Mouse (Mus musculus): ENCODE data around the gene Otx2. TPM values are rescaled to one million over a fixed set of nuclear protein-coding genes. Genes with fewer than 3 reads are reported as not detected.

The Otx2 gene
- total RNA-seq (2021), result not detected
- long read RNA-seq, experiment 1, result 0 reads
- long read RNA-seq, experiment 2, result 0 reads

DNA sequence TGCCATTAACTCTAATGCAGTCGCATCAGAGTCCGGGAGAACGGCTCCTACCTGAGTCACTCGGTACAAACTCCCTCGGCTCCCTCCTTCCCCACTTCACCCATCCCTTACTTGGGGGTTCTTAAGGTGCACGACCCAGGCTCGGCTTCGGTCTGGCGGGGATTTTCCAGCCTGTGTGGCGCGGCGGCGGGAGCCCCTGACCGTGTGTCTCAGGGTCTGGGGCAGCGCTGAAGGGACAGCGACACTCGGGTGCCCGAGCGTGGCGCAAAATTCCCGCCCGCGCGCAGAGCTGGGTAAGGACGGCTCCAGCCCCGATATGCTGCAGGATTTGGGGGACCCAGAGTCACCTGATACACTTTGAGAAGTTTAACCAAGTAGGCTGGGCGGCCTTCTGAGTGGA is at the start of gene Otx2:
Gene Otx2 (minus strand): TSS at position 279 of the 400 bp plus-strand sequence.
- DNase-seq, result no peak

DNA sequence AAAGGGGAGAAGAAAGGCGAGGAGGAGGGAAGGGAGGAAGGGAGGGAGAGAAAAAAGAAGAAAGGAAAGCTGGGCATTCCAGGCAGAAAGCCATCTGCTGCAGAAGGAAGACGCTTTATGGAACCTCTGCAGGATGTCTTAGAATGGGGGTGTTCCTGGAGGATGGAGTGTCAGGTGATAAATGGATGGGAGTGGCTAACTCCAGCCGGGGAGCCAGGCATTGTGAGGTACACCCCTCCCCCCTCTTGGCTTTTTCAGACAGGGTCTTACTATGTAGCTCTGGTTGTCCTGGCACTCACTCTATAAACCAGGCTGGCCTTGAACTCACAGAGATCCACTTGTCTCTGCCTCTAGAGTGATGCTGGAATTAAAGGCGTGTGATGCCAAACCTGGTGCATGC is 49.1 kb upstream of the Otx2 start:
- DNase-seq, result no peak

DNA sequence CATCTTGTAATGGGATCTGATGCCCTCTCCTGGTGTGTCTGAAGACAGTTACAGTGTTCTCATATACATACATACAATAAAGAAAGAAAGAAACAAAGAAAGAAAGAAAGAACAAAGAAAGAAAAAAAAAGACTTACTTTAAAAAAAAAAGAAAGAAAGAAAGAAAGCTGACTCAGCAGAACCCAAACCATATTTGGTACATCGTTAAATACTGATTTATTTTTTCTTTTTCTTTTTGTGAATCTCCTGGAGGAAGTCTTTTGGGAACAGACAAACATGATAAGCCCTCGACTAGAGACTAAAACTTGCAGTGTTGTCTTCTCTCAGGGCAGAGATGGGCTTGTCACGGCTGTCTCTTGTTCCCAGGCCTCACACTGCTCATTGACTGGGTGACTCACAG is 45.7 kb upstream of the Otx2 start:
- DNase-seq, result no peak

DNA sequence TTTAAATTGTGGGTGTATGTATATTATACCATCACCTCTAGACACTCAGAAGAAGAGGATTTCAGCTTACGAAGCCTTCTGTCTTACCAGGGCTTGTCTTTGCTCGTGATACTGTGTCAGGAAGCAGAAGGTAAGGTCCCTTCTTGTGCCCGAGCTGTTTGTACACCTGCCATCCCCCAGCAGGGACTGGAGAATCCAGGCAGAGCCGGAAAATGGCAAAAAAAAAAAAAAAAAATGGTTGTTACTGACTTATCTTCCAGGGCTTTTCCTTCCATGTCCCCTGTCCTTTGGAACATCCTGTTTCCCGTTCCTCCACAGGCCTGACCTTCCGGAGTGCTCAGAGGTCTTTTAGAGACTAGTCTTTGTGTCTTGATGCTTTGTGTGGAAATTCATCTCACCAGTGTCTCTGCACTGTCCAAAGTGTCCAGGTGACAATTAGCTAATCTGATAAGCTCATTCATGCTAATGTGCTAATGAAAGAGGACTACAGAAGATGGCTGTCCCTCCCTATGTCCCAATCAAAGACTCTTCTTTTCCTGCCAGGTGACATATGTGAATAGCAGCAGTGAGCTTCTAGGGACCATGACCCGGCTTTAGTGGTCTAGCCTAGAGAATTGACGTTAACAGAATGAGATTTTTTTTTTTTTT is 44.1 kb upstream of the Otx2 start:
- DNase-seq, result no peak

DNA sequence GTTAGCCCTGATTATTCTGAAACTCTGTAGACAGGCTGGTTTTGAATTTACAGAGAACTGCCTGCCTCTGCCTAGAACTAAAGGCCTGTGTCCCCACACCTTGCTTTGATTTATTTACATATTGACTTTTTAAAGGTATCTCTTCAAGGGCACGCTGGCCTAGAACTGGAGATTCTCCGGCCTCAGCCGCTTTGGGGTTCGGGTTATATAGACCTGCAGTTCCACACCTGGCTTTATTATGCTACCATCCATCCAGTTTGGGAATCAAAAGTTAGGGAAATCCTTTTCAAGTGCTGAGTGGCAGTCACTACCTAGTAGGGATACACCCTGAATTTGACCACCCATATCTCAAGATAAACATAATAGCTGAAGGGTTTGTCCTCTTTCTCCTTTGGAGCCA is 42.8 kb upstream of the Otx2 start:
- no peak for DNase-seq

DNA sequence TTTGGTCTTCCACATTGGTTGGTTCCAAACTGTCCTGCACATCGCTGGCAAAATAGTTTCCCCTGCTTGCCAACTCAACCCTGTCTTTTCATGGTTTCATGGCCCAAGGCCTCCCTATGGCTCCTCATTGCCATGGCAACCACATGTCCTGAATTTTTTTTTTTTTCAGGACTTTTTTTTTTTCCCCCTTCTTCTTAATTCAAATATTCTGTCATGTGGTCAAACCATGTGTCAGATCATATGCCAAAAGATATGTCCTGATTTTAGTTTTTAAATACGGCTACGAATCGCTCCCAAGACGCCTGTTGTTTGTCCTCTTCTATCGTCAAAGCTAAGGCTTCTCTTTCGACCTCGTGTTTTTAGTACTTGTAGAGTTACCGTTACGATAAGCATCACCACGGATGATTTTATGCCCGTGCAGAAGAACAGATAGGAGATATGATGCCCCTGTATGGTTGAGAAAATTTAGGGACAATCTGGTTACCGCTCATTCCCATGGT is 37.3 kb upstream of the Otx2 start:
- no peak for DNase-seq

DNA sequence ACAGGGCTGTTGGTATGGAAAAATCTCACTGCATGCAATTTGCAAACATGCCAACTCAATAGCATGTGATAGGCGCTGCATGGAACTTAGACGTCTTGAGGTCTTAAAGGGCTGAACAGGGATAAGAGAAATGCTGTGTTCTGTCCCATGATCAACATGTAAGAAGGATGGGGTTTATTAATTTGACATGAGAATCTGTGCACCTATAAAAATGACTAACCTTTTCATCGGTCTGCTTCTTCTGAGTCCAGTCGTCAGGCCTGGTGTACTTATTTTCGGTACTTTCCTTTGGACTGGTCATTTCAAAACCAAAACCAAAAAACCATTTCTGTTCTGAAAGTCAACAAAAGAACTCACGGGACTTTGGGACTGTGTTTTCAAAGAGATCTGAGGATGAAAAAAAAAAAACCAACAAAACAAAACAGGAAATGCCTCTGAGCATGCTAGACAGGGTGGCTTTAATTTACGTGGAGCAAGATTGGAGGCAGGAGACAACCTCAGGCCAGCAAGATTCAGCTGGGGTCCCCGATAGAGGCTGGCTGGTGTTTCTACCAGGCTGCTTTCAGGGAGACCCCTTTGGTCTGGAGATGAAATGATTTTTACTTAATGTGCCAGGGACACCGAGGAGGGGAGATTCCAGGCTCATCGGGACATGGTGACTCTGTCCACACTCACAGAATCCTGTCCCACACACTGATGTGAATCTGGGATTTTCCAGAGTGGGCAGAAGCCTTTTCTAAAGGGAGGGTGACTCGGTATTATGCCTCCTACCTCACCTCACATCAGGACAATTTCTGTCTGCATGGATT is 36.6 kb upstream of the Otx2 start:
- no peak for DNase-seq

DNA sequence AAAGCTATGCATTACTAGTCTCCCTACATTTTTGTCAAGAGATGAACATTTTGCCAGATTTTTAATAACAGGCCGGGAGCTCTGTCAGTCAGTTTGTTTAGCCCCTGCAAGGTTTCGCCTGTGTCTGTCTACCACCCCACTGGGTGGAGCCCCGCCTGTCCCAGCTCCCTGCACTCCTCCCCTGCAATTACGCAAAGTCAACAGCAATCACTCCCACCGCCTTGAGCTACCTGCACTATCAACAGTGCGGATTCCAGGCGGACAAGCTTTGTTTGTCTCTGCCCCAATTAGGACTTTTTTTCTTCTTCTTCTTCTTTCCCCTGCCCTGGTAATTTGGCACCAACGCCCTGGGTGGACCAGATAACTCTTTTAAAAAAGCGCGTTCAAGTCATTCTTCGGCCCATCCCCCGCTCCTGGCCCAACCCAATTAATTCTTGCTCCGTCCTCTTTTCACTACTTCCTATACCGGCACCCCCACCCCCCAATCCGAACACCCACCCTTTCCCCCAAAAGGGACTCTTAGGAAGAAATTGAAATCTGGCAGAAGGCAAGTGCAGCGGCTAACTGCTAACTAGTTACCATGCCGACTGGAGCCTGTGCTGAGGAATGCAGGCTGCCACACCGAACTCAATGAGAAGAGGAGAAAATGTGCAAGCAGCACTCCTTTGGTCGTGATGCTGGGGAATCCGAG is 35.9 kb upstream of the Otx2 start:
- DNase-seq, result no peak

DNA sequence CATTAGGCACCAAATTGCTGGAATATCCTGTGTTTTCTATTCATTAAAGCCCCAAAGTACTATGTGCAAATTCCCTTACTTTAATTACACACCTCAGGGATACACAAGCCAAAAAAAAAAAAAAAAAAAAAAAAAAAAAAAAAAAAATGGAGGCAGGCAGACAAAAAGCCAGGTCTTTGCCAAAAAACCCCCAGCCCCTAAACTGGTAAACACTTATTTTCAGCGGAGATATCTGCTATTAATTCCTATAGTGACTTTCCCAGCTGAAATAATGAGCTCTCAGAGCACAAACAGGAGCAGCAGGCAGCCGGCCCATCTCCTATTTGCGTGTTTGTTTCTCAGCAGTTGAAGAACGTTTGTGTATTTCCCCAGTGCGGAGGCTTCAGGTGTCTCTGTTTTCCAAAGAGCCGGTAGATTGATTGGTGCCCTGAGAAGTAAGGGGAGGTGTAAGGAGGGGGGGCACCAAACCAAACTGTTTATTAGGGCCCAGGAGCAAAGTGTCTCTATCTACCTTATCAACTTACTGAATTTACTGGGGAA is 34.3 kb upstream of the Otx2 start:
- no peak for DNase-seq

DNA sequence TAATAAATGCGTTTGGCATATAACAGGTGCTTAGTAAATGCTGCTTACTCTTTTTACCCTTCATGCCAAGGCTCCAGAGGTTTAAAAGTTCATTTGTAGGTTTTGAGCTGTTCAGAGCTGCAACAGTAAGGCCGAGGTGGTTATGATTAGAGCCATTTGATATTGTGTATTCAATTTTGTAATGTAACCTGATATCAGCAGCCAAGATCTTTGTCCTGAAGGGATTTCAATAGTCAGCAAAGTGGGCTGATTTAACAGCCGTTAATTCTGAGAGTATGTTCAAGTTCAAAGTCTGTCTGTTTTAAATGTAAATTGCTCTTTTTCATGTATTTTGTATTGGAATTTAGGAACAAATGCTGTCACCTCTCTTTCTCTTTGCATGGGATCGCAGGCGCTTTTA is 33.8 kb upstream of the Otx2 start:
- no peak for DNase-seq

DNA sequence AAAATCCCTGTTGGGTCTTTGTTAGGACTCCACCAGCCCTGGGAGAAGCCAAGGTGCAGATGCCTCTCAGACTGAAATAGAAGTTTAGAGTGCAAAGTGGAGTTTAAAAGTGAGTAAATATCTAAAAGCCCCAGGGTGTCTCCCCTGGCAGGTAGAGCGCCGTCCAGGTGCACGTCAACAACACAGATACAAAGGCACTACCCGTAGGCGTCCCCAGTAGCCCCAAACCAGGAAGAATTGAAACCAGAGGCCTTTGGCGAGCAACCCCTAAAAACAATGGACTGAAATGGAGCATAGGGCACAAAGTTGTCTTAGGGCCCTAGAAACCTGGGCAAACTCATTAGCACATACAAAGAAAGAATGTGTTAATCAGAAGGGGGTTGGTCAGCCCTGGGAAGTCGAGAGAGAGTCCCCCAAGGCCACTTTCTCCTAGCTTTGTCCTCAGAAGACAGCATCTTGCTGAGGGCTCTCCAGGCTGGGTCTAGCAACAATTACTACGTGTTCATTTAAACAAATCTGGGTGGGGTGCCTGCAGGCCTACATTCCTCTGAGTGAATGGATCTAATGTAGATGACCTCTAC is 27.3 kb upstream of the Otx2 start:
- no peak for DNase-seq

DNA sequence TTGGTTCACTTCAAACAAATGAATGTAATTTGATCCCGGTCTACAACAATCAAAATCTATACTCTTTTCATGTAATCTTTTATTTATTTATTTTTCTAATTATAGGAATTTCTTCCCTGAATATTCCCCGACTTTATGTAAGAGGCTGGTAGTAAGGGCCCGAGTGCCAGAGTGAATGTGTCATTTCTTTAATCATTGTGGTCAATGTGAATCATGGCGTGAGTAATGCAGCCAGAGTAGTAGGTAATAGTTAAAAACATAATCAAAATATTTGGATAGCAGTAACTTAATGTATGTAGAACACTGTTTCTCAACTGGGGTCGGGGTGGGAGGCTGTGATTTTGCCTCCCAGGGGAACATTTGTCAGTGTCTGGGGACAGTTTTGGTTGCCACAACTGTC is 6.0 kb upstream of the Otx2 start:
- DNase-seq, result no peak

DNA sequence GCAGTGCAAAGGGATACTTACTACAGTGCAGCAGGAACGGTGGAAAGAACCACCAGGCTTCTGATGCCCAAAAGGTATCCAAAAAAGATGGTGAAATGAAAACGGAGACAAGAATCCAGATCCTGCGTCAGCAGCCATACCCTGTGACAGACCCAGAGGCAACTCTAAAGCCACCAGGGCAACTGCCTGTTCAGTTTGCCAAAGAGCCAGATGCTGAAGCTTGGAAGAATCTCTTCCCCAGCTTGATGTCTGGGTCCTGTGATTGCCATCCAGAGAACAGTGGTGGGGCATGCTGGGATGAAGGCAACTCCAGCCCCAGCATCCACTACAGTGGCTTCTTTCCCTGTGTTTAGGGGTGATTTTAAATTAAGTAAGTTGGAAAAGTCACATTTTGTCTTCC is 5.1 kb upstream of the Otx2 start:
- DNase-seq, result no peak

DNA sequence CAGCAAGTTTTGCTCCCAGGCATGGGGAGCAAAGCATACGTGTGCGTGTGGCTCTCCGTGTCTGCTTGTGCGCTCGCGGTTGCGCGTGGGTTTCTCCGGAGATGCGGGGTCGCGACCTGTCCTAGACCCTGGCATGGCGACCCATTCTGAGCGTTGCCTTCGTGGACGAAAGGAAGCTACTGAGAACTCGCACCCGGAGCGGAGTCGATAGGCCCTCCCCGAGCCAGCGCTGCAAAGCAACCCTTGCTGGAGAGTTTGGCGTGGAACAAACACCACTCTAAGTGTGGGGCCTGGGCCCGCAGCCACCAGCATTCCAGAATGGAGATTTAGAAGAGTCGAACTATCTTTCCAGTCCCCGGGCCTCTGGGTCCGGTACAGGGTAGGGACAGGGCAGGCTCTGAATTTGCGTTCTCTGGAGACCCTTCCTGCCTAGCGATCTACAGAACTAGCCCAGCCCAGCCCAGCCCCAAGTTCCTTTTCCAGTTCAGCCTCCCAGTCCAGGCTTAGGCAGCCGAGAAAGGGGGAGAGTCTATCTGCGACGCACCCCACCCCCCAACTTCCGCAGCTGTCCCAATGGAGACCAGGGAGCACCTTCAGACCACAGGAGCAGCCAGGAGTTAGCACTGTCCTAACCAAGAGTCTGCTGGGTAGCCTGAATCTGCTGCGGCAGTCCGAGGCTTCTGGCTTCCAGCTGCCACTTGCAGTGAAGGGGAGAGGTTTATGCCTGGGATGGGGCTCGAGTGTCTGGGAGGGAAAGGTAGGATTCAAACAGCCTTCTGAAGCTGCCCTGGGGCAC is 615 bp upstream of the Otx2 start:
- no peak for DNase-seq

DNA sequence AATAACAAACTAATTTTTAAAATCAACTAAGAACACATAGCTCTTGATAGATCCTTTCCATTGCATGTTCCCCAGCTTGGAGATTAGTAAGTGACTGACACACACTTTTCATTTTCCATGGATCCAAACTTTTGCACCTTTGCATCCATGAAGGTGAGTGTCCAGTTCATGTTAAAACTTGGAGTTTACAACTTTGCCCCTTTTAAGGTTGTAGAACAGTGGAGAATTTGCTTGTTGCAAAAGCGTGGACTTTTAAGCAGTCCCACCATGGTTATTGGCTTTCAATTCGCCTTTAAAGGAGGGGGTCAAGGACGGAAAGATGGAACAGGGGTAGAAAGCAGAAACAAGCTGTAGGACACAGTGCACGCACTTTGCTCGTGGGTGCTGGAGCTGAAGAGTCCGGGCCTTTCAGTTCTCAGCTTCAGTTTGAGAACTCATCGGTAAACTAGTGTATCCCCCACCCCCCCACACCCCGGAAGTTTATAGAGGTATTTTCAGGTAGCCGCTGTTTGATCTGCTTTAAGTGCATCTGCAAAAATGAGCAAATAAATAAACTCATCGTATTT is 925 bp downstream of the Otx2 start:
- DNase-seq, result no peak

DNA sequence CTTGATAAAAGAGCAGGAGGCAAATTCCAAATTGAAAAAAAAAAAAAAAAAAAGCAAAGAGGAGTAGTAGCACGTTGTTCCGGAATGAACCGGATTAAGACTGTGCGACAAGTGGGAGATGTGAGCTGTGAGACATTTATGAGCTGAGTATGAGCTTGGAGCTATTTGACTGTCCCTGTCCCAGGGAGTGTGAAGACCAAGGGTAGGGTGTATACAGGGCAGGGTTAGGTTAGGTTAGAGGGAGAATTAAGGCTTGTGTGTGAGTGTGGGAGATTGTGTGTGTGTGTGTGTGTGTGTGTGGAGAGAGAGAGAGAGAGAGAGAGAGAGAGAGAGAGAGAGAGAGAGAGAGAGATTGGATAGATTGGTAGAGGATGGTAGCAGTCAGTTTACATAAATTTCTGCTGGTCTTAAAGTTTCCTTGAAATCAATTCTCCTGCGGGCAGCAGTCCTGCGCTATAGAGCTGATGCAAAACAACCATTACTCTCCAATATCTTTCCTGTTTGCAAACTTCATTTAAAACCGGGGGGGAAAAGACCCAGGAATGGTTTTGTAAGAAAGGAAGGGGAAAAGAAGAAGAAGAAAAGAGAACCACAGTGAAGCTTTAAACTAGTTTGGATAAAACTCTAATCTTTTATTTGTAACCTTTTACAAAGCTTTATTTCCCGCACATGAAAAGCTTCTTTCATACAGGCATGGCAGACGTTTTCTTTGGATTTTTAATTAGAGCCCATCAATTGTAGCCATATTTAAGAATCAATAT is 2.0 kb downstream of the Otx2 start:
- DNase-seq, result no peak

DNA sequence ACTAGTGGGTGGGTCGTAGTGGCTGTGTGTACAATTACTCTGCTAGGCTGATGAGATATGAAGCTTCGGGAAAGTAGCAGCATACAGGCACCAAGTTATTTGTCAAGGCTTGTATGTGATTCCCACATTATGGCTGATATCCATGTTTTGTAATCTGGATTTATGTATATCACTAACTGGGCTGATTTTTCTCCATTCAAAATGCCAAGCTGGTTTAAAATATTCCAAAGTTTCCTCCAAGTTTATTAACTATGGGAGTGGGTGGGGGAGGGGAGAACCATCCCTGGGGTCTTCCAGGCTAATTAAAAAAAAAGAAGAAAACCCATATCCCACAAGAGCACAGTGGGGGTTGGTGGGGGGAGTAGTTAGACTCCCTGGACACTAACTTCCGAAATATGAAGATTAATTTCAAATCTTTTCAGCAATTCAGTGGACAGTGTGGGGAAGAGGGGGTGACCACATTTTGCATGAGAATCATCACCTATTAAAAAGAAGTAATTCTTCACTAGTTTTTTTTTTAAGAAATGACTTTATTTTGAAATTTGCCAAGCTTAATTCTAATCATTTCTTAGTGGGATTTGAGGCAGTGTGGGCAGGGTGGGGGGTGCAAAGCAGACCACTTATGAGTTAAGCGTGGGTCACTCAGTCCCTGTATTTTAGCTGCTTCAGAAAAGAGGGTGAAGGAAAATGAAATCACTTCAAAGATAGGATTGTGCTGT is 2.7 kb downstream of the Otx2 start:
- no peak for DNase-seq

DNA sequence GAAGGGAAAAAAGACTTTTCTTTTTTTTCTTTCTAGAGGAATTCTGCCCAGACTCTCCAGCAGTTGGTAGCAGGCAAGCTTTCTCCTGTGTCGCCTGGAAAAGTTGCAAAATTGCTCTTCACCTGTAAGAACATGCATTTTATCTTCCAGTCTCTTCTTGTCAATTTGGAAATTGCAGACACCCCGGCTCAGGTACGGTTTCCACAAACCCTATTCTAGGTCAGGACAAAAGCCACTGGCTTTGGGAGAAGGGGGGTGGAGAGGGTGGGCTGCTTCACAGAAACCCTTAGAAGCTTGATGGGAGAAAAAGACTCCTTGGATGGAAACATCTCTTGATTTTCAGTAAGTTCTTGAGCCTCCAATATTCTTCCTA is 3.4 kb downstream of the Otx2 start:
- DNase-seq, result no peak

DNA sequence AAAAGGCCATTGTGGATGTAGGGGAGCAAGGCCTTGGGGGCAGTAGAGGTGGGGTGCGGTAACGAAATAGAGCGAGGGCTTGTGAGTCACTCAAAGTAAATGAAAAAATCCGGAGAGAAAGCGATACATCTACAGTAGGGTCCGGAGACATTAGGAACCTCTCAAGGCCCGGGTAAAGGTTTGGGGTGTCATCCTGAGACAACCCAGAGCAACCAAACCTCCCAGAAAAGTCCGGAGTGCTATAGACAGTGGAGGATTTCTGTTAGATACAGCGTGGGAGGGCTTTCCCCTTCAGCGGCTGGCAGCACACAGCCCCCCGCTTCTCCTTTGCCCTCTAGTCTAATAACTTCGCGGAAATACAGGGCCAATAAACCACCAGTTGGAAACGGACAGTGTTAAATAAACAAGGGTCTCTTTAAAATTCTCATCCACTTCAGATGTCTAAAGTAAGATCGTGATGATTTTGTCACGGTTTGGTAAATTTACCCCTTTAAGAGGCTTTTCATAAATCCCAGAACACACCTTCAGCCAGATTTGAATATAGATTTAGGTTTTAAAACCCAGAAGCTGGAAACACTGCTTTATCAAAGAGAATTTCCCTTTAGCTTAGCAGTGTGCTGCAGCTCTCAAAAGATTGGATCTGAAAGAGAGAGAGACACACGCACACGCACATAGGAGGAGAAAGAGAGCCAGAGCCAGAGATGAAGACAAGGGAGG is 3.9 kb downstream of the Otx2 start:
- no peak for DNase-seq
